ENCODE assay signal across 9 mouse cellular contexts in the genomic region with DNA sequence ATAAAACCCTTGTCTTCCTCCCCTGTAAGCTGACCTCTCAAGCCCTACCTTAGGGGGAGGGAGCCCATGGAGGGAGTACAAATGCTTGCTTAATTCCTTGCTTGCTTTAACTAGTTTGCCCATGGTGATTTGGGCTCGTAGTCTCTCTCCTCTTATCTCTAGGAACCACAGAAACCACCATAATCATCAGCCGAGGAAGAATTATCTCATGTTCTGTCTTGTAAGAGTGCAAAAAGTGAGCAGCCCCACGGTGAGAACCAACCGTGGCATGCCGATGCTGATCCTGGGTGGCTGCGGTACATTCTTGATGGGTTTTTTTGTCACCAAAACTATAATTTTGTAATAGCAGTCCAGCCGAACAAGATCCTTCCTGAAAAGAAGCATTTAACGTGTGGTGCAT.
"Had no signal": no experiment of that assay in that cellular context is flagged by ENCODE, and none has a peak within 500 bp of the region (broad histone marks: within the 10 kb centered on the region; RNA-seq: fewer than 3 reads in every experiment).

No protein-coding gene starts in this region.

- H3K36me3 ChIP-seq: kidney, embryonic 15.5 days; limb, embryonic 13.5 days; midbrain, embryonic 13.5 days had no signal

- H3K4me3 ChIP-seq: kidney, embryonic 15.5 days; limb, embryonic 13.5 days; midbrain, embryonic 13.5 days had no signal

- ATAC-seq: midbrain, embryonic 13.5 days had no signal

- H3K27me3 ChIP-seq: kidney, embryonic 15.5 days; limb, embryonic 13.5 days; midbrain, embryonic 13.5 days had no signal

- H3K9ac ChIP-seq: kidney, embryonic 15.5 days; limb, embryonic 13.5 days; midbrain, embryonic 13.5 days had no signal

- H3K9me3 ChIP-seq: kidney, embryonic 15.5 days; limb, embryonic 13.5 days; midbrain, embryonic 13.5 days had no signal

- H3K27ac ChIP-seq: kidney, embryonic 15.5 days; limb, embryonic 13.5 days; midbrain, embryonic 13.5 days had no signal

- H3K4me2 ChIP-seq: kidney, embryonic 15.5 days; limb, embryonic 13.5 days; midbrain, embryonic 13.5 days had no signal

- DNase-seq: kidney, adult 18-20 months; kidney, postnatal 14 days; left cerebral cortex, postnatal 4 days; lung, adult 18-20 months; thymus, adult 18-20 months; thymus, postnatal 14 days had no signal
